Mouse (Mus musculus) retina, postnatal 7 days (tissue): ENCODE measurements around the gene Esrrg.

Source experiments
- DNase-seq: peaks from one replicate; pipeline ENCODE4 v3.0.0-alpha.2; 2012; ENCODE audit warnings: low read depth, low spot score

Gene Esrrg

DNA sequence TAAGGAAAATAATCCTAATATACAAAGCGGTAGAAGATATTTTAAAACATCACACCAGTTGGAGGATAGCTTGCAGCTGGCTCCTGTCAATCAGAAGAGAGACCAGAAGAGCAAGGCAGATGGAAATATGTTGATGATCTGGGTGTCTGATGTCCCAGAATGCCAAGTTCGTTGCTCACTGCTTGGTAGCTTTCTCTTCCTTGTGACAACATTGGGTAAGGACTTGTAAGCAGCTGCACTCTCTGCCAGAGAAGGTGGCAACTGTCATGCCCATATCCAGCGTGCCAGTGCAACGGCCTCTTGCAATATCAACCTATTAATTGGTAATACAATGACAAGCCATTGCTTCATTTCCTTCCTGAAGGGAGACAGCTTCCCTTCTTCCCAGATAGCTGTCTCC is 296.1 kb downstream of the Esrrg start:
- DNase-seq: no peak

DNA sequence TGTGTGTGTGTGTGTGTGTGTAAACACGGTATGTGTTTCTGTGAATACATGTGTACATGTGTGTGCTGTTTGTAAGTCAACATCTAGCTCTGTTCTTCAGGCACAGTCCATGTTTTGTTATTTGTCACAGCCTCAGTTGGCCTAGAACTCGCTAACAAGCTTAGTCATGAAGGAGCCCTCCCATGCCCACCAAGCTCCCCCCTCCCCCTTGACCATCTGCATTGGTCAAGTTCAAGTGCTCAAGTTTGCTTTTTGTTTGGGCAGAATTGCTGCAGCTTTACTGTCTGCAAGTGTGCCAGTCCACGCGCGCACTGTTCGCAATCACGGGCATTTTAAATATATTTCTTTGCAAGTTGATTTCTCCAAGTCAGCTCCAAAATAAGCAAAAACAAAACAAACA is 298.8 kb downstream of the Esrrg start:
- DNase-seq: no peak

GRCm38 (mm10) chr1:187907871-187908270 is 299.3 kb downstream of the Esrrg start:
- no peak for DNase-seq

GRCm38 (mm10) chr1:187910718-187911117 is 302.1 kb downstream of the Esrrg start:
- DNase-seq: no peak

DNA sequence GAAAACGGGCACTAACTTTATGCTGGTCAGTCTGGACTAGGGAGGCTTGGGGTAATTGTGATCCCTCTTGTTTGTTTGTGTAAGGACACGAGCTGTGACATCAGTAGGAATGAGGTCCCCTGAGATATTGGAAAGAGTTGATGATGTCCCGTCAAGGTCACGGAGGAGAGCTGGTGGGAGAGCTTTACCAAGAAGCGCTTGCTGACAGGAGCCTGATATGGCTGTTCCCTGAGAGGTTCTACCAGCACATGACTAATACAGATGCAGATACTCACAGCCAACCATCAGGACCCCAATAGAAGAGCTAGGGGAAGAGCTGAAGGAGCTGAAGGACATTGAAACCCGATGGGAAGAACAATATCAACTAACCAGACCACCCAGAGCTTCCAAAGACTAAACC is 302.6 kb downstream of the Esrrg start:
- no peak for DNase-seq

- no peak for DNase-seq
These were observed 309.7 kb downstream of the Esrrg start for GRCm38 (mm10) chr1:187918303-187918702.

- DNase-seq: no peak
These were observed 310.3 kb downstream of the Esrrg start for GRCm38 (mm10) chr1:187918939-187919338.

- DNase-seq: no peak
These were observed 311.7 kb downstream of the Esrrg start for GRCm38 (mm10) chr1:187920156-187920777.

DNA sequence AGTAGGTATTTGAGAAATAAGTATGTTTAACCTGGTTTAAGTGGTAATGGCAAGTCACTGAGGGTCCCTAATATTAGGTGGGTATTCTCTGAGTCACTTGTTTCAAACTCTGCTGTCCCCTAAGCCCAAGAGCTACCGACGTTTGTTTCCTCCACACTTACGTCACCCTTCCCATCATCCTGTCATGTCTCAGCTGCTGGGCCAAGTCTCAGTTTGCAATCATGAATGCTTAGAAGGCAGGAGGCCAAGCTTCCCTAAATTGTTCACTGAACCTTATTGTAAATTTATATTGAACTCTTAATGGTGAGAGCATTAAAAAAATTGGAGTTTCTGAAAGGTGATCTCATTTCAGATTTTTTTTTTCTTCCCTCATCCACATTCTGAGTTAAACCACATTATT is 322.6 kb downstream of the Esrrg start:
- no peak for DNase-seq

GRCm38 (mm10) chr1:187938652-187939051 is 330.1 kb downstream of the Esrrg start:
- no peak for DNase-seq

- DNase-seq: no peak
These were observed 330.5 kb downstream of the Esrrg start for GRCm38 (mm10) chr1:187939078-187939477.

GRCm38 (mm10) chr1:187951506-187951905 is 342.9 kb downstream of the Esrrg start:
- DNase-seq: no peak

- DNase-seq: no peak
These were observed 348.1 kb downstream of the Esrrg start for GRCm38 (mm10) chr1:187956702-187957101.

- no peak for DNase-seq
These were observed 350.6 kb downstream of the Esrrg start for GRCm38 (mm10) chr1:187959192-187959591.

- DNase-seq: no peak
These were observed 352.9 kb downstream of the Esrrg start for GRCm38 (mm10) chr1:187961452-187961851.

GRCm38 (mm10) chr1:187964829-187965760 is 356.5 kb downstream of the Esrrg start:
- DNase-seq: peak; percentile 43

GRCm38 (mm10) chr1:187965921-187966320 is 357.3 kb downstream of the Esrrg start:
- DNase-seq: no peak

GRCm38 (mm10) chr1:187968379-187968778 is 359.8 kb downstream of the Esrrg start:
- no peak for DNase-seq

- DNase-seq: no peak
These were observed 360.9 kb downstream of the Esrrg start for GRCm38 (mm10) chr1:187969491-187969890.

- no peak for DNase-seq
These were observed 365.8 kb downstream of the Esrrg start for GRCm38 (mm10) chr1:187974396-187974795.

GRCm38 (mm10) chr1:187975465-187976352 is 367.1 kb downstream of the Esrrg start:
- DNase-seq: no peak

- no peak for DNase-seq
These were observed 367.8 kb downstream of the Esrrg start for GRCm38 (mm10) chr1:187976353-187976730.
